ENCODE assay signal across 8 mouse cellular contexts in the genomic region with DNA sequence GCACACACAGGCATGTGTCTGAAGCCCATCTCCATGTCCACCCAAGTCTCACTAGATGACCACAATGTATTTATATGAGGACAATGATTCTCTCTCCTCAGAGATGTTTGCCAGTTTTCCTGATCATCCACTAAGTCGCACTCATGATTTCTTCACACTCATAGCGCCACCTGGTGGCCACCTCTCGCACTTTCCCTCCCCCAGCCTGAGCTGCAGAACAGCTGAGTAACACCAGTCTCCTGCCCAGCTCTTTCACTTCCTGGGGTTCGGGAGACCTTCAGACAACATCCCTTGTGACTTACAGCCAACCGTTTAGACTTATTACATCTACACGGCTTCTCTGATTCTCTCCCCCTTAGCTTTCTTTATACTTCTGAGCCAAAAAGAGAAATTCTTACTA. TPM values are rescaled to one million over a fixed set of nuclear protein-coding genes. Genes with fewer than 3 reads are reported as not detected.
DNase-seq lines count a peak whose midpoint lies in the region; ATAC-seq and TF ChIP-seq lines count a peak whose summit lies in the region.

No protein-coding gene starts in this region.

- no peaks in the 10 kb centered on the region for H3K36me3 ChIP-seq in ES-Bruce4 (ENCODE audit: control insufficient read depth, insufficient read depth, low read length, poor library complexity, severe bottlenecking)
- H3K36me3 ChIP-seq in forebrain, embryonic 10.5 days (replicated peaks), result no peaks in the 10 kb centered on the region
- H3K36me3 ChIP-seq in lung, postnatal 0 days (ENCODE audit: insufficient read depth, low read length), result no peaks in the 10 kb centered on the region

- no peak overlapping the region for H3K9ac ChIP-seq in ES-Bruce4 (ENCODE audit: low read depth, poor library complexity, severe bottlenecking)
- H3K9ac ChIP-seq in lung, postnatal 0 days (replicated peaks; ENCODE audit: low read depth), result no peak overlapping the region

- H3K4me2 ChIP-seq in lung, postnatal 0 days (replicated peaks; ENCODE audit: low read depth, low read length), result no peak overlapping the region

- H3K27me3 ChIP-seq in ES-Bruce4 (ENCODE audit: control insufficient read depth, insufficient read depth, low read length, poor library complexity, severe bottlenecking), result no peaks in the 10 kb centered on the region
- H3K27me3 ChIP-seq in forebrain, embryonic 10.5 days (ENCODE audit: poor library complexity, severe bottlenecking), result peaks cover 42% of the 10 kb centered on the region
- H3K27me3 ChIP-seq in lung, postnatal 0 days (replicated peaks; ENCODE audit: insufficient read depth, low read length), result no peaks in the 10 kb centered on the region

- no peak for TF ChIP-seq EP300 in ES-Bruce4 (IDR thresholded peaks at IDR 0.05; ENCODE audit: insufficient read depth, low read depth, low read length)
- no peak for TF ChIP-seq EP300 in lung, postnatal 0 days (IDR thresholded peaks at IDR 0.05)

- TF ChIP-seq CTCF in ES-Bruce4 (IDR thresholded peaks at IDR 0.05; ENCODE audit: low read depth, low read length), result peak; percentile 91
- peak; percentile 94 for TF ChIP-seq CTCF in brain, embryonic 14.5 days (IDR thresholded peaks at IDR 0.05; ENCODE audit: borderline replicate concordance, extremely low read depth, insufficient read depth, insufficient read length)
- peak; percentile 97 for TF ChIP-seq CTCF in lung, postnatal 0 days (IDR thresholded peaks at IDR 0.05)

- H3K9me3 ChIP-seq in ES-Bruce4 (replicated peaks; ENCODE audit: control insufficient read depth, insufficient read depth, low read length, poor library complexity, severe bottlenecking), result no peaks in the 10 kb centered on the region
- H3K9me3 ChIP-seq in forebrain, embryonic 10.5 days, result no peaks in the 10 kb centered on the region
- H3K9me3 ChIP-seq in lung, postnatal 0 days (ENCODE audit: low read length), result no peaks in the 10 kb centered on the region

- no peak overlapping the region for H3K4me3 ChIP-seq in ES-Bruce4 (ENCODE audit: low read depth, low read length)
- no peak overlapping the region for H3K4me3 ChIP-seq in forebrain, embryonic 10.5 days
- no peak overlapping the region for H3K4me3 ChIP-seq in lung, postnatal 0 days (ENCODE audit: low read depth, low read length)

- 14% methylated on average over 6 of the region's 6 CpGs for WGBS in forebrain, embryonic 10.5 days
- WGBS in lung, postnatal 0 days, result 0% methylated on average over 6 of the region's 6 CpGs

- H3K4me1 ChIP-seq in ES-Bruce4 (ENCODE audit: control insufficient read depth, insufficient read depth, low read length), result no peaks in the 10 kb centered on the region
- H3K4me1 ChIP-seq in forebrain, embryonic 10.5 days, result peaks cover 29% of the 10 kb centered on the region
- no peaks in the 10 kb centered on the region for H3K4me1 ChIP-seq in lung, postnatal 0 days (ENCODE audit: insufficient read depth, low read depth, low read length)

- no peak for TF ChIP-seq POLR2A in ES-Bruce4 (IDR thresholded peaks at IDR 0.05; ENCODE audit: insufficient read depth, low read length)
- TF ChIP-seq POLR2A in brain, embryonic 14.5 days (IDR thresholded peaks at IDR 0.05; ENCODE audit: borderline replicate concordance, extremely low read depth, insufficient read depth, insufficient read length, poor library complexity, severe bottlenecking), result no peak

- peak; percentile 93 for DNase-seq in brain, embryonic 14.5 days (ENCODE audit: low read depth)
- DNase-seq in forebrain, embryonic 10.5 days (ENCODE audit: extremely low spot score, low spot score), result peak; percentile 88
- DNase-seq in heart, postnatal 4 days, result peak; percentile 91
- peak; percentile 69 to 92 for DNase-seq in layer of hippocampus, adult 8-10 months (ENCODE audit: low spot score in 2 of 2)
- peak; percentile 90 for DNase-seq in lung, postnatal 0 days (ENCODE audit: low spot score)
- peak; percentile 88 for DNase-seq in retina, postnatal 1 day
- DNase-seq in thymus, postnatal 36 days, result peak; percentile 67 to 75

- H3K27ac ChIP-seq in ES-Bruce4 (ENCODE audit: insufficient read depth, low read length), result no peak overlapping the region
- no peak overlapping the region for H3K27ac ChIP-seq in forebrain, embryonic 10.5 days
- H3K27ac ChIP-seq in lung, postnatal 0 days (ENCODE audit: low read length), result no peak overlapping the region

- peak; percentile 61 for ATAC-seq in lung, postnatal 0 days

RNA-seq across cellular contexts. Expression of a gene that starts 37.3 kb away (rescaled TPM):
- 19.5 and 22.5 TPM in 2 replicates for polyA plus RNA-seq in ES-Bruce4 (2011; ENCODE audit: insufficient read depth, insufficient read length, low read depth, missing spikeins)
- polyA plus RNA-seq in brain, embryonic 14.5 days (2012; rRNA removed), result 7.6 and 8.4 TPM in 2 replicates
- polyA plus RNA-seq in forebrain, embryonic 10.5 days (2016; fragmentation: Nextera tagmentation; extraction: Ambion mirVana), result 28.0 and 30.0 TPM in 2 replicates
- 10 to 100 TPM; 15.3 to 16.5 TPM for total RNA-seq in heart, postnatal 4 days (2021)
- total RNA-seq in layer of hippocampus, adult 8-10 months (2022), result 10 to 100 TPM; 19.2 to 20.1 (median 19.7) TPM
- 9.2 and 9.8 TPM in 2 replicates for polyA plus RNA-seq in lung, postnatal 0 days (2015; fragmentation: Nextera tagmentation; extraction: Ambion mirVana)
